Mouse (Mus musculus): Measurements from ENCODE around the gene Traf7. TPM values are rescaled to one million over a fixed set of nuclear protein-coding genes. Genes with fewer than 3 reads are reported as not detected.

Traf7 gene
- total RNA-seq, 1 experiment: 149 TPM

GRCm38 (mm10) chr17:24563638-24564037, 35.9 kb upstream of the Traf7 start:
- no peaks in the 10 kb centered on the region for H3K9me3 ChIP-seq (ENCODE audit: control insufficient read depth, insufficient read depth, low read depth, low read length)
- no peak overlapping the region for H3K27ac ChIP-seq (ENCODE audit: insufficient read depth, low read depth, low read length, poor library complexity, severe bottlenecking)
- peaks cover 5% of the 10 kb centered on the region; the same call in 1 of the 2 replicates for H3K36me3 ChIP-seq (ENCODE audit: control insufficient read depth, insufficient read depth, low read length, poor library complexity, severe bottlenecking)
- H3K4me1 ChIP-seq (ENCODE audit: control insufficient read depth in 2 of 2, insufficient read depth in 2 of 2, low read length in 2 of 2, poor library complexity in 1 of 2): peaks cover 2 to 13% of the 10 kb centered on the region in 2 experiments; a peak in 2 of 4 replicates
- in situ Hi-C loops (cut with MboI; ENCODE audit: low sequenced_read_pairs in 2 of 2, unreplicated experiment in 2 of 2): no loop called here
- no peak for DNase-seq (ENCODE audit: low read depth, low spot score)
- TF ChIP-seq ZNF384 (IDR thresholded peaks at IDR 0.05; ENCODE audit: low read depth, low read length) (no peak), MAFK (IDR thresholded peaks at IDR 0.05; ENCODE audit: insufficient read depth, low read depth, low read length) (no peak), CHD2 (IDR thresholded peaks at IDR 0.05; ENCODE audit: low read depth, low read length) (no peak), HCFC1 (IDR thresholded peaks at IDR 0.05; ENCODE audit: borderline replicate concordance, insufficient read depth, low read length) (no peak), ZC3H11A (IDR thresholded peaks at IDR 0.05; ENCODE audit: borderline replicate concordance, low read depth, low read length) (no peak)
- H3K4me3 ChIP-seq (ENCODE audit: insufficient read depth in 1 of 2, low read depth in 1 of 2, low read length in 2 of 2, poor library complexity in 1 of 2, severe bottlenecking in 1 of 2): no peak overlapping the region
- no peak overlapping the region for H3K9ac ChIP-seq (ENCODE audit: insufficient read depth, low read depth, low read length, poor library complexity, severe bottlenecking)

GRCm38 (mm10) chr17:24561592-24561991, 33.9 kb upstream of the Traf7 start:
- TF ChIP-seq HCFC1 (IDR thresholded peaks at IDR 0.05; ENCODE audit: borderline replicate concordance, insufficient read depth, low read length) (no peak), ZNF384 (IDR thresholded peaks at IDR 0.05; ENCODE audit: low read depth, low read length) (no peak), CHD2 (IDR thresholded peaks at IDR 0.05; ENCODE audit: low read depth, low read length) (no peak), ZC3H11A (IDR thresholded peaks at IDR 0.05; ENCODE audit: borderline replicate concordance, low read depth, low read length) (no peak), MAFK (IDR thresholded peaks at IDR 0.05; ENCODE audit: insufficient read depth, low read depth, low read length) (no peak)
- Histone ChIP-seq H3K9me3 (ENCODE audit: control insufficient read depth, insufficient read depth, low read depth, low read length) (no peaks in the 10 kb centered on the region), H3K9ac (ENCODE audit: insufficient read depth, low read depth, low read length, poor library complexity, severe bottlenecking) (no peak overlapping the region), H3K27ac (ENCODE audit: insufficient read depth, low read depth, low read length, poor library complexity, severe bottlenecking) (no peak overlapping the region), H3K4me1 (ENCODE audit: control insufficient read depth in 2 of 2, insufficient read depth in 2 of 2, low read length in 2 of 2, poor library complexity in 1 of 2) (peaks cover 4 to 9% of the 10 kb centered on the region in 2 experiments; a peak in 2 of 4 replicates), H3K36me3 (ENCODE audit: control insufficient read depth, insufficient read depth, low read length, poor library complexity, severe bottlenecking) (peaks cover 5% of the 10 kb centered on the region; the same call in 1 of the 2 replicates), H3K4me3 (ENCODE audit: insufficient read depth in 1 of 2, low read depth in 1 of 2, low read length in 2 of 2, poor library complexity in 1 of 2, severe bottlenecking in 1 of 2) (no peak overlapping the region)
- DNase-seq (ENCODE audit: low read depth, low spot score): no peak
- in situ Hi-C loops (cut with MboI; ENCODE audit: low sequenced_read_pairs in 2 of 2, unreplicated experiment in 2 of 2): no loop called here

GRCm38 (mm10) chr17:24560301-24561028, 32.7 kb upstream of the Traf7 start:
- no peak for TF ChIP-seq ZNF384 (IDR thresholded peaks at IDR 0.05; ENCODE audit: low read depth, low read length)
- no peak for TF ChIP-seq ZC3H11A (IDR thresholded peaks at IDR 0.05; ENCODE audit: borderline replicate concordance, low read depth, low read length)
- no peak for TF ChIP-seq MAFK (IDR thresholded peaks at IDR 0.05; ENCODE audit: insufficient read depth, low read depth, low read length)
- TF ChIP-seq CHD2 (IDR thresholded peaks at IDR 0.05; ENCODE audit: low read depth, low read length): no peak
- no peak for TF ChIP-seq HCFC1 (IDR thresholded peaks at IDR 0.05; ENCODE audit: borderline replicate concordance, insufficient read depth, low read length)
- Histone ChIP-seq H3K4me3 (ENCODE audit: insufficient read depth in 1 of 2, low read depth in 1 of 2, low read length in 2 of 2, poor library complexity in 1 of 2, severe bottlenecking in 1 of 2) (no peak overlapping the region), H3K4me1 (ENCODE audit: control insufficient read depth in 2 of 2, insufficient read depth in 2 of 2, low read length in 2 of 2, poor library complexity in 1 of 2) (peaks cover 2 to 4% of the 10 kb centered on the region in 2 experiments; a peak in 2 of 4 replicates), H3K9me3 (ENCODE audit: control insufficient read depth, insufficient read depth, low read depth, low read length) (no peaks in the 10 kb centered on the region), H3K36me3 (ENCODE audit: control insufficient read depth, insufficient read depth, low read length, poor library complexity, severe bottlenecking) (peaks cover 5% of the 10 kb centered on the region; the same call in 1 of the 2 replicates), H3K27ac (ENCODE audit: insufficient read depth, low read depth, low read length, poor library complexity, severe bottlenecking) (no peak overlapping the region), H3K9ac (ENCODE audit: insufficient read depth, low read depth, low read length, poor library complexity, severe bottlenecking) (no peak overlapping the region)
- no peak for DNase-seq (ENCODE audit: low read depth, low spot score)
- in situ Hi-C loops (cut with MboI; ENCODE audit: low sequenced_read_pairs in 2 of 2, unreplicated experiment in 2 of 2): no loop called here

GRCm38 (mm10) chr17:24559146-24559545, 31.4 kb upstream of the Traf7 start:
- H3K27ac ChIP-seq (ENCODE audit: insufficient read depth, low read depth, low read length, poor library complexity, severe bottlenecking): no peak overlapping the region
- peaks cover 2 to 3% of the 10 kb centered on the region in 2 experiments; a peak in 2 of 4 replicates for H3K4me1 ChIP-seq (ENCODE audit: control insufficient read depth in 2 of 2, insufficient read depth in 2 of 2, low read length in 2 of 2, poor library complexity in 1 of 2)
- no peaks in the 10 kb centered on the region for H3K9me3 ChIP-seq (ENCODE audit: control insufficient read depth, insufficient read depth, low read depth, low read length)
- no peak overlapping the region for H3K9ac ChIP-seq (ENCODE audit: insufficient read depth, low read depth, low read length, poor library complexity, severe bottlenecking)
- in situ Hi-C loops (cut with MboI; ENCODE audit: low sequenced_read_pairs in 2 of 2, unreplicated experiment in 2 of 2): no loop called here
- H3K4me3 ChIP-seq (ENCODE audit: insufficient read depth in 1 of 2, low read depth in 1 of 2, low read length in 2 of 2, poor library complexity in 1 of 2, severe bottlenecking in 1 of 2): no peak overlapping the region
- no peak for DNase-seq (ENCODE audit: low read depth, low spot score)
- no peaks in the 10 kb centered on the region for H3K36me3 ChIP-seq (ENCODE audit: control insufficient read depth, insufficient read depth, low read length, poor library complexity, severe bottlenecking)
- TF ChIP-seq CHD2 (IDR thresholded peaks at IDR 0.05; ENCODE audit: low read depth, low read length) (no peak), ZNF384 (IDR thresholded peaks at IDR 0.05; ENCODE audit: low read depth, low read length) (no peak), HCFC1 (IDR thresholded peaks at IDR 0.05; ENCODE audit: borderline replicate concordance, insufficient read depth, low read length) (no peak), ZC3H11A (IDR thresholded peaks at IDR 0.05; ENCODE audit: borderline replicate concordance, low read depth, low read length) (no peak), MAFK (IDR thresholded peaks at IDR 0.05; ENCODE audit: insufficient read depth, low read depth, low read length) (no peak)
